In genomic region chr11:119941794-119942193, GRCm38 (mm10) we compare ENCODE assay signal across 8 mouse cellular contexts. TPM values are rescaled to one million over a fixed set of nuclear protein-coding genes. Genes with fewer than 3 reads are reported as not detected.
DNase-seq lines count a peak whose midpoint lies in the region; ATAC-seq and TF ChIP-seq lines count a peak whose summit lies in the region.

No protein-coding gene starts in this region.

- peak overlapping the region; percentile 70 for H3K9ac ChIP-seq in liver, embryonic 11.5 days (ENCODE audit: low read depth, low read length)

- no peak for TF ChIP-seq CTCF in spleen, adult 2 months (IDR thresholded peaks at IDR 0.05; ENCODE audit: extremely low read depth, insufficient read depth, insufficient read length, insufficient replicate concordance)

- ATAC-seq in liver, embryonic 11.5 days (replicated peaks; ENCODE audit: low FRiP score): no peak

- H3K27ac ChIP-seq in spleen, adult 2 months (ENCODE audit: insufficient read depth, low read length): no peak overlapping the region
- peak overlapping the region; percentile 74; the same call in 1 of the 2 replicates for H3K27ac ChIP-seq in liver, embryonic 11.5 days (ENCODE audit: low read depth, low read length)

- peak overlapping the region; percentile 96 for H3K4me2 ChIP-seq in liver, embryonic 11.5 days

- TF ChIP-seq POLR2A in spleen, adult 2 months (IDR thresholded peaks at IDR 0.05; ENCODE audit: low read depth, low read length): no peak

- no peaks in the 10 kb centered on the region for H3K36me3 ChIP-seq in spleen, adult 2 months (ENCODE audit: control insufficient read depth, insufficient read depth, low read length)
- H3K36me3 ChIP-seq in liver, embryonic 11.5 days (ENCODE audit: control insufficient read depth, insufficient read depth, low read length): no peaks in the 10 kb centered on the region

- peaks cover 4% of the 10 kb centered on the region for H3K4me1 ChIP-seq in spleen, adult 2 months (ENCODE audit: control insufficient read depth, insufficient read depth, insufficient read length)
- H3K4me1 ChIP-seq in liver, embryonic 11.5 days (replicated peaks; ENCODE audit: control insufficient read depth, insufficient read depth, low read length): peaks cover 39% of the 10 kb centered on the region

- H3K27me3 ChIP-seq in spleen, adult 2 months (ENCODE audit: control insufficient read depth, insufficient read depth, low read length): no peaks in the 10 kb centered on the region
- H3K27me3 ChIP-seq in liver, embryonic 11.5 days (replicated peaks; ENCODE audit: control insufficient read depth, insufficient read depth, low read length): peaks cover 4% of the 10 kb centered on the region; the same call in 1 of the 2 replicates

- intact Hi-C loops in gastrocnemius, postnatal 14 days (cut with DNase I; ENCODE audit: low total_unique reads): no loop called here
- intact Hi-C loops in left cerebral cortex, postnatal 36 days (cut with DNase I): loop anchor here (2.0 kb wide), 1 partner anchor 49 kb away; no protein-coding TSS in a partner anchor

- 0 out of 2 replicates have a peak overlapping the region, but pooled peaks have one; percentile 2 for H3K4me3 ChIP-seq in spleen, adult 2 months (ENCODE audit: extremely low read depth, insufficient read depth, insufficient read length)
- peak overlapping the region; percentile 79 for H3K4me3 ChIP-seq in liver, embryonic 11.5 days (ENCODE audit: low read depth, low read length)

- peak; percentile 51 to 59 for DNase-seq in cerebellum, postnatal 10 days
- no peak for DNase-seq in cerebellum, adult 9-10 months
- no peak for DNase-seq in spleen, adult 2 months (ENCODE audit: low read depth in 1 of 2, low spot score in 2 of 2)
- no peak for DNase-seq in spleen, postnatal 10 days (ENCODE audit: low spot score in 2 of 2)
- DNase-seq in liver, embryonic 11.5 days (ENCODE audit: low spot score): no peak
- DNase-seq in adipocyte (ENCODE audit: low spot score): no peak
- DNase-seq in gastrocnemius, postnatal 14 days: no peak
- no peak for DNase-seq in left cerebral cortex, postnatal 36 days (ENCODE audit: low spot score in 2 of 2)

- no peaks in the 10 kb centered on the region for H3K9me3 ChIP-seq in liver, embryonic 11.5 days (ENCODE audit: control insufficient read depth, low read length)

- 20% methylated on average over 8 of the region's 8 CpGs for WGBS in spleen, adult 2 months
- WGBS in liver, embryonic 11.5 days: 14% methylated on average over 8 of the region's 8 CpGs

RNA-seq across cellular contexts. Expression of gene Baiap2, which starts 0.8 kb away (rescaled TPM):
- polyA plus RNA-seq in spleen, adult 2 months (2012; rRNA removed): 17.3 and 22.9 TPM in 2 replicates
- 9.7 and 10.2 TPM in 2 replicates for polyA plus RNA-seq in liver, embryonic 11.5 days (2014; fragmentation: Nextera tagmentation; extraction: Ambion mirVana)
- 1 to 10 TPM; 3.4 to 3.9 TPM for total RNA-seq in gastrocnemius, postnatal 14 days (2021)
- total RNA-seq in left cerebral cortex, postnatal 36 days (2021): 100 to 1,000 TPM; 228 to 303 TPM

RNA-seq across cellular contexts. Expression of gene Chmp6, which starts 28.6 kb away (rescaled TPM):
- 31.2 and 36.6 TPM in 2 replicates for polyA plus RNA-seq in spleen, adult 2 months (2012; rRNA removed)
- polyA plus RNA-seq in liver, embryonic 11.5 days (2014; fragmentation: Nextera tagmentation; extraction: Ambion mirVana): 70.1 and 77.2 TPM in 2 replicates
- 10 to 100 TPM; 22.7 to 25.2 TPM for total RNA-seq in gastrocnemius, postnatal 14 days (2021)
- 10 to 100 TPM; 43.7 to 45.4 TPM for total RNA-seq in left cerebral cortex, postnatal 36 days (2021)

Comparison
In these comparisons a context has a peak if more than half of its experiments do, and no peak if none do; other contexts are left out.
1. DNase-seq: peak in cerebellum, postnatal 10 days (2 of 2); none in cerebellum, adult 9-10 months (single experiment), spleen, adult 2 months (0 of 2), spleen, postnatal 10 days (0 of 2), liver, embryonic 11.5 days (single experiment), adipocyte (single experiment), gastrocnemius, postnatal 14 days (single experiment) and left cerebral cortex, postnatal 36 days (0 of 2).
2. RNA of gene Baiap2, which starts 0.8 kb away (total RNA-seq): 228 to 303 TPM in left cerebral cortex, postnatal 36 days; 3.4 to 3.9 TPM in gastrocnemius, postnatal 14 days; every median in the first group is over 10 times any median in the second.